Mouse (Mus musculus): ENCODE results near the gene Dedd2.

Dedd2 gene

GRCm38 (mm10) chr7:25184091-25184490 lies 36.3 kb downstream of the Dedd2 start:
- in situ Hi-C loops (cut with MboI; ENCODE audit: unreplicated experiment in 2 of 2): loop anchor here (5.0 to 10.0 kb wide), 3 partner anchors 52 to 91 kb away; no protein-coding TSS in a partner anchor

- in situ Hi-C loops (cut with MboI; ENCODE audit: unreplicated experiment in 2 of 2): loop anchor here (5.0 to 10.0 kb wide), 3 partner anchors 50 to 93 kb away; no protein-coding TSS in a partner anchor
Measured at GRCm38 (mm10) chr7:25181814-25182213, 38.6 kb downstream of the Dedd2 start.

- in situ Hi-C loops (cut with MboI; ENCODE audit: unreplicated experiment in 2 of 2): loop anchor here (5.0 to 10.0 kb wide), 3 partner anchors 49 to 93 kb away; no protein-coding TSS in a partner anchor
Measured at GRCm38 (mm10) chr7:25181331-25181790, 39.1 kb downstream of the Dedd2 start.

GRCm38 (mm10) chr7:25180512-25180911 lies 39.9 kb downstream of the Dedd2 start:
- in situ Hi-C loops (cut with MboI; ENCODE audit: unreplicated experiment in 2 of 2): loop anchor here (5.0 to 10.0 kb wide), 3 partner anchors 48 to 94 kb away; no protein-coding TSS in a partner anchor

GRCm38 (mm10) chr7:25179606-25180161 lies 40.7 kb downstream of the Dedd2 start, which contains the start of gene Pou2f2:
TSS of gene Pou2f2 (minus strand) at chr7:25179726.
- in situ Hi-C loops (cut with MboI; ENCODE audit: unreplicated experiment in 2 of 2): loop anchor here (5.0 to 10.0 kb wide), 3 partner anchors 47 to 95 kb away; no protein-coding TSS in a partner anchor

GRCm38 (mm10) chr7:25178787-25179605 lies 41.4 kb downstream of the Dedd2 start:
- in situ Hi-C loops (cut with MboI; ENCODE audit: unreplicated experiment in 2 of 2): no loop called here

- in situ Hi-C loops (cut with MboI; ENCODE audit: unreplicated experiment in 2 of 2): no loop called here
Measured at GRCm38 (mm10) chr7:25178317-25178716, 42.1 kb downstream of the Dedd2 start.

GRCm38 (mm10) chr7:25174343-25174742 lies 46.1 kb downstream of the Dedd2 start:
- in situ Hi-C loops (cut with MboI; ENCODE audit: unreplicated experiment in 2 of 2): no loop called here

- in situ Hi-C loops (cut with MboI; ENCODE audit: unreplicated experiment in 2 of 2): no loop called here
Measured at GRCm38 (mm10) chr7:25172669-25173068, 47.7 kb downstream of the Dedd2 start.

- in situ Hi-C loops (cut with MboI; ENCODE audit: unreplicated experiment in 2 of 2): no loop called here
Measured at GRCm38 (mm10) chr7:25170583-25170982, 49.8 kb downstream of the Dedd2 start.

- in situ Hi-C loops (cut with MboI; ENCODE audit: unreplicated experiment in 2 of 2): no loop called here
Measured at GRCm38 (mm10) chr7:25166106-25166505, 54.3 kb downstream of the Dedd2 start.

- in situ Hi-C loops (cut with MboI; ENCODE audit: unreplicated experiment in 2 of 2): no loop called here
Measured at GRCm38 (mm10) chr7:25156158-25156648, 64.2 kb downstream of the Dedd2 start.

- in situ Hi-C loops (cut with MboI; ENCODE audit: unreplicated experiment in 2 of 2): no loop called here
Measured at GRCm38 (mm10) chr7:25155469-25156157, 64.8 kb downstream of the Dedd2 start.

- in situ Hi-C loops (cut with MboI; ENCODE audit: unreplicated experiment in 2 of 2): no loop called here
Measured at GRCm38 (mm10) chr7:25154648-25155047, 65.8 kb downstream of the Dedd2 start.

- in situ Hi-C loops (cut with MboI; ENCODE audit: unreplicated experiment in 2 of 2): no loop called here
Measured at GRCm38 (mm10) chr7:25153841-25154240, 66.6 kb downstream of the Dedd2 start.

- in situ Hi-C loops (cut with MboI; ENCODE audit: unreplicated experiment in 2 of 2): no loop called here
Measured at GRCm38 (mm10) chr7:25151916-25152556, 68.4 kb downstream of the Dedd2 start.

- in situ Hi-C loops (cut with MboI; ENCODE audit: unreplicated experiment in 2 of 2): no loop called here
Measured at GRCm38 (mm10) chr7:25151009-25151408, 69.4 kb downstream of the Dedd2 start.

GRCm38 (mm10) chr7:25150151-25150663 lies 70.2 kb downstream of the Dedd2 start:
- in situ Hi-C loops (cut with MboI; ENCODE audit: unreplicated experiment in 2 of 2): no loop called here
